In the genomic region with DNA sequence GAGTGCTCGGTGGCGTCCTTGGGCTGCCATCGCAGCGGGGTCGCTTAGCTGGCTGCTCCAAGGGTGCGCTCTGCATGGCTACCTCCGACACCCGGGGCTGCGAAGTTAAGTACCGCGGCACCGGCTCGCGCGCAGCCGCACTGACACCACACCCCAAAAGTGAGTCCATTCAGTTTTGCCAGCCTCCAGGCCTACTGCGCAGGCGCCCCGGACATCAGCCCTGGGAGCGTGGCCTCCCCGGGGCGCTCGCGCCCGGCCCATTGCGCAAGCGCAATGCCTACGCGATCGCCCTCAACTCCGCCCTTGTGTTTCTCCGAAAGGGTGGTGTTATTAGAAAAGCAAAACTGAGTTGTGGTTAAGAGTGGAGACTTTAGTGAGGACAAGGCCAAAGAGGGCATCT, we compare ENCODE assay signal across 8 mouse cellular contexts. TPM values are rescaled to one million over a fixed set of nuclear protein-coding genes. Genes with fewer than 3 reads are reported as not detected.
DNase-seq lines count a peak whose midpoint lies in the region; ATAC-seq lines count a peak whose summit lies in the region.

A gene (minus strand): TSS at position 252 of the 400 bp plus-strand sequence.

- peak within 1 kb of the TSS; percentile 86 for H3K4me2 ChIP-seq in hindbrain, embryonic 15.5 days

- peak within 1 kb of the TSS; percentile 80 for H3K4me3 ChIP-seq in hindbrain, embryonic 15.5 days

- no peaks in the 10 kb centered on the region for H3K9me3 ChIP-seq in hindbrain, embryonic 15.5 days

- DNase-seq in R1 (ENCODE audit: low read depth, low spot score), result peak; percentile 94
- peak; percentile 94 to 95 for DNase-seq in cerebellum, postnatal 25 days
- peak; percentile 88 to 90 for DNase-seq in frontal cortex, postnatal 36 days (ENCODE audit: low spot score in 2 of 2)
- DNase-seq in left cerebral cortex, adult 11 months (ENCODE audit: low spot score), result peak; percentile 87
- DNase-seq in lung, postnatal 4 days, result peak; percentile 97 to 98
- DNase-seq in retina, postnatal 7 days (ENCODE audit: low read depth, low spot score), result peak; percentile 81
- DNase-seq in urinary bladder, adult 2 months (ENCODE audit: low spot score), result peak; percentile 90

- under 1% methylated on average over 32 of the region's 32 CpGs for WGBS in hindbrain, embryonic 15.5 days

- H3K27me3 ChIP-seq in hindbrain, embryonic 15.5 days, result no peaks in the 10 kb centered on the region

- no peaks in the 10 kb centered on the region for H3K36me3 ChIP-seq in hindbrain, embryonic 15.5 days

- ATAC-seq in hindbrain, embryonic 15.5 days (ENCODE audit: low FRiP score, low read depth), result peak; percentile 95

- peak within 1 kb of the TSS; percentile 65 for H3K27ac ChIP-seq in hindbrain, embryonic 15.5 days (replicated peaks)

- peak within 1 kb of the TSS; percentile 59 for H3K9ac ChIP-seq in hindbrain, embryonic 15.5 days

- peaks cover 12% of the 10 kb centered on the region for H3K4me1 ChIP-seq in hindbrain, embryonic 15.5 days (replicated peaks)

RNA-seq across cellular contexts. Expression of the gene that starts here (rescaled TPM):
- 9.7 and 12.3 TPM in 2 replicates for polyA plus RNA-seq in hindbrain, embryonic 15.5 days (2015; fragmentation: Nextera tagmentation; extraction: Ambion mirVana)
- 57.2 and 77.9 TPM in 2 replicates for polyA plus RNA-seq in urinary bladder, adult 2 months (2012; rRNA removed)

Comparison
In these comparisons a context has a peak if more than half of its experiments do, and no peak if none do; other contexts are left out.
1. Peak in every context shown above with its lines: DNase-seq, ATAC-seq, H3K4me3 ChIP-seq and H3K27ac ChIP-seq.